Mouse (Mus musculus) macrophage (primary cell): ENCODE measurements around the gene Ldhal6b. TPM values are rescaled to one million over a fixed set of nuclear protein-coding genes. Genes with fewer than 3 reads are reported as not detected.

Experiments
- polyA plus RNA-seq: library from polyadenylated mRNA; stranded (reverse); fragments of 250-400 nt; gene quantifications from 3 replicates; pipeline ENCODE4 v1.2.4, GENCODE M21; 2018; ENCODE audit warnings: inconsistent platforms

The Ldhal6b gene
- polyA plus RNA-seq, 1 experiment from 2014 or later, result 0.16 TPM

Other genes starting within 250 kb of the Ldhal6b start
- 86.0 to 110 TPM (median 99.2 TPM) in 3 replicates for gene Tmem242, start 21.5 kb upstream of the Ldhal6b start, polyA plus RNA-seq
- gene Zdhhc14, start 73.8 kb upstream of the Ldhal6b start, polyA plus RNA-seq, result 22.9 to 52.7 TPM (median 43.5 TPM) in 3 replicates